Mouse (Mus musculus) heart, postnatal 36 days (tissue): ENCODE measurements around the gene Btnl2. TPM values are rescaled to one million over a fixed set of nuclear protein-coding genes. Genes with fewer than 3 reads are reported as not detected.
"Not testable (repeated sequence)": the region's sequence is repeated elsewhere in the genome, so short reads cannot be mapped to it uniquely, and the experiment has no call there.

ENCODE experiments used
- DNase-seq, 2 experiments: peaks; one replicate each; pipeline ENCODE4 v3.0.0; 2021 to 2022
- intact Hi-C: fragments of 180-260 bp; cut with DNase I; formaldehyde crosslinking; loops from one replicate; pipeline ENCODE4 v1.15.1; 2025
- total RNA-seq, 2 experiments: library from RNA; stranded (reverse); gene quantifications; 2 replicates each; pipeline ENCODE4 v1.2.3; 2021

Btnl2 gene
- under 1 TPM; 0.58 to 0.92 TPM for total RNA-seq

- no peak for DNase-seq
- intact Hi-C loops, result no loop called here
Observed at GRCm38 (mm10) chr17:34354539-34354938, at the start of gene Btnl2. Btnl2 (plus strand) TSS chr17:34354822.

- DNase-seq, result peak; percentile 77 to 81
- intact Hi-C loops, result no loop called here
Observed at GRCm38 (mm10) chr17:34305380-34306030, 49.1 kb upstream of the Btnl2 start, which contains the start of gene H2-Eb1. H2-Eb1 (plus strand) TSS chr17:34305867.

- intact Hi-C loops, result no loop called here
Observed at GRCm38 (mm10) chr17:34306407-34306806, 48.2 kb upstream of the Btnl2 start.

GRCm38 (mm10) chr17:34307216-34307615 is 47.4 kb upstream of the Btnl2 start:
- intact Hi-C loops, result no loop called here
- DNase-seq, result no peak

More at GRCm38 (mm10) chr17:34306407-34306806, 48.2 kb upstream of the Btnl2 start:
- no peak for DNase-seq

- DNase-seq, result no peak
- intact Hi-C loops, result no loop called here
Observed at GRCm38 (mm10) chr17:34308161-34308560, 46.5 kb upstream of the Btnl2 start.

- no peak for DNase-seq
- intact Hi-C loops, result no loop called here
Observed at GRCm38 (mm10) chr17:34309225-34309624, 45.4 kb upstream of the Btnl2 start.

- peak; percentile 68 to 70 for DNase-seq
- intact Hi-C loops, result loop anchor here (5.0 kb wide), 1 partner anchor 138 kb away; no protein-coding TSS in a partner anchor
Observed at GRCm38 (mm10) chr17:34309683-34310385, 44.8 kb upstream of the Btnl2 start.

- not testable (repeated sequence) for DNase-seq
- intact Hi-C loops, result loop anchor here (5.0 kb wide), 1 partner anchor 138 kb away; no protein-coding TSS in a partner anchor
Observed at GRCm38 (mm10) chr17:34310526-34310925, 44.1 kb upstream of the Btnl2 start.

- intact Hi-C loops, result loop anchor here (5.0 kb wide), 1 partner anchor 140 kb away; no protein-coding TSS in a partner anchor
- DNase-seq, result no peak
Observed at GRCm38 (mm10) chr17:34312185-34312584, 42.4 kb upstream of the Btnl2 start.

GRCm38 (mm10) chr17:34313393-34313792 is 41.2 kb upstream of the Btnl2 start:
- intact Hi-C loops, result loop anchor here (1.0 to 5.0 kb wide), 2 partner anchors 63 to 141 kb away; no protein-coding TSS in a partner anchor
- peak; percentile 75 to 82 for DNase-seq

GRCm38 (mm10) chr17:34314286-34314685 is 40.3 kb upstream of the Btnl2 start:
- intact Hi-C loops, result loop anchor here (5.0 kb wide), 1 partner anchor 142 kb away; no protein-coding TSS in a partner anchor
- no peak for DNase-seq

GRCm38 (mm10) chr17:34315512-34315911 is 39.1 kb upstream of the Btnl2 start:
- intact Hi-C loops, result no loop called here
- no peak for DNase-seq

GRCm38 (mm10) chr17:34316697-34317096 is 37.9 kb upstream of the Btnl2 start:
- intact Hi-C loops, result no loop called here
- DNase-seq, result no peak

- intact Hi-C loops, result no loop called here
- no peak for DNase-seq
Observed at GRCm38 (mm10) chr17:34317275-34317674, 37.3 kb upstream of the Btnl2 start.

- intact Hi-C loops, result no loop called here
- DNase-seq, result no peak
Observed at GRCm38 (mm10) chr17:34325436-34325835, 29.2 kb upstream of the Btnl2 start, which contains the start of gene H2-Eb2. H2-Eb2 (plus strand) TSS chr17:34325665.

GRCm38 (mm10) chr17:34326373-34326772 is 28.2 kb upstream of the Btnl2 start:
- intact Hi-C loops, result no loop called here

GRCm38 (mm10) chr17:34329807-34330206 is 24.8 kb upstream of the Btnl2 start:
- no peak for DNase-seq
- intact Hi-C loops, result no loop called here

More at GRCm38 (mm10) chr17:34326373-34326772, 28.2 kb upstream of the Btnl2 start:
- DNase-seq, result no peak

- intact Hi-C loops, result no loop called here
- no peak for DNase-seq
Observed at GRCm38 (mm10) chr17:34331200-34331599, 23.4 kb upstream of the Btnl2 start.

- DNase-seq, result no peak
- intact Hi-C loops, result no loop called here
Observed at GRCm38 (mm10) chr17:34340619-34341402, 13.8 kb upstream of the Btnl2 start.

GRCm38 (mm10) chr17:34344882-34345281 is 9.7 kb upstream of the Btnl2 start:
- intact Hi-C loops, result loop anchor here (5.0 kb wide), 1 partner anchor 173 kb away; no protein-coding TSS in a partner anchor
- DNase-seq, result no peak

- intact Hi-C loops, result loop anchor here (5.0 kb wide), 1 partner anchor 173 kb away; no protein-coding TSS in a partner anchor
- DNase-seq, result no peak
Observed at GRCm38 (mm10) chr17:34345486-34345885, 9.1 kb upstream of the Btnl2 start.
